Mouse (Mus musculus): Measurements from ENCODE around the gene Kcna5. TPM values are rescaled to one million over a fixed set of nuclear protein-coding genes. Genes with fewer than 3 reads are reported as not detected.
A peak's percentile ranks its signal among the peaks of the same experiment; 100 is the strongest.

Gene Kcna5
- polyA plus RNA-seq, 1 experiment from 2014 or later = 10.5 TPM

DNA sequence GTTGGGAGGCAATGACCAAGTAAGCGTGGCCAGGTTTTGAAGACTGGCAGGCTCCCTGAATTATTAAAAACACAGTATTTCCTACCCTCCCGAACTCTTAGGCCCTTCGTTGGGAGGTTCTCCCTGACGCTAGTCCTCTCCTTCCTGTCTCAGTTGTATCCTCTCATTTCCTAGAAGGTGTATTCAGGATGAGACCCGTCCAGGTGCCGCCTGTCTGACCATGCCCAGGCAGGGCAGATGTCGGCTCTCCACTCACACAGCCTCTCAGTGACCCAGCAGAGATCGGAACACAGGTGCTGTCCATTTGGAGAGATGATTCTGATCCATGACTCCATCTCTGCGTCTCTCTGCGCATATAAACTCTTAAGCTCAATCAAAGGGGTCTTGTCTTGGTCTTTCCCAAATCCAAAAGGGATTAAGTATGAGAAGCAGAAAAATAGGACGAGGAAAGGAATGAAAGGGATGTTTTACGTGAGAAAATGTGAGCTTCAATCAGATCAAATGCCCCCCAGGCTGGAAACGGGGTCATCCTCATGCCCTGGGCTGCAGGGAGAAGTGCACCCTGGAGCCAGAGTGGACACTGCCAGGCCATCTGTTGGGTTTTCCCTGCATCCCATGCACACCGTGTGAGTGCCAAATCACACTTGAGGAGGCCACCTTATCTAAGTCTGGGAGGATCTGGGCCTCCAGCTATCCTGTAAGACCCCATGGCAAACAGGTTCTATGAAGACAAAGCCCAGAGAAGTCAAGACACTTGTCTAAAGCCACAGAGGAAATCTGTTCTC is 33.0 kb upstream of the Kcna5 start:
- DNase-seq (ENCODE audit: low spot score) = no peak
- WGBS = 89% methylated on average over 14 of the region's 14 CpGs
- no peak overlapping the region for H3K27ac ChIP-seq (ENCODE audit: low read depth)
- no peaks in the 10 kb centered on the region for H3K36me3 ChIP-seq (ENCODE audit: control insufficient read depth, insufficient read depth, low read length)
- H3K4me2 ChIP-seq (ENCODE audit: low read length) = no peak overlapping the region
- H3K9ac ChIP-seq (ENCODE audit: low read length) = no peak overlapping the region
- no peaks in the 10 kb centered on the region for H3K27me3 ChIP-seq (replicated peaks; ENCODE audit: control insufficient read depth, insufficient read depth, low read length)
- H3K4me3 ChIP-seq (ENCODE audit: low read depth, low read length) = no peak overlapping the region
- ATAC-seq (replicated peaks; ENCODE audit: low FRiP score, low TSS enrichment, low read depth) = no peak
- no peaks in the 10 kb centered on the region for H3K9me3 ChIP-seq (ENCODE audit: control insufficient read depth, low read length)
- H3K4me1 ChIP-seq (replicated peaks; ENCODE audit: control insufficient read depth, insufficient read depth, low read length) = no peaks in the 10 kb centered on the region

DNA sequence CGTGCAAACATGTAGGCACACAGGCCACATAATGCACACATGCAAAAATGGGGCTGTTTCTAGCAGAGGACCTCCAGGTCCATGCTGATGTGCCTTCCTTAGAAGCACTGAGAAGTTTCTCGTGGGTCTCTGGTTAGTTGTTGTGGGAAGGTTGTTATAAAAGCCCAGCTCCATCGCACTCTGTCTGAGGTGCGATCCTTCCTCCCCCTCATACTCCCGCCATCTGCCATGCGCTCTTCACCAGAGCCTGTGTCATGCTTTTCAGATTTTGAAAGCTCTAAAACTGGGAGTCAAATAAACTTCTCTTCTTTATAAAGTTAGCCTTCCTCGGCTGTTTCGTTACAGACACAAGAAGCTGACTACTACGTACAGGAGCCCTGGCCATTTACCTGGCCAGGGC is 32.1 kb upstream of the Kcna5 start:
- Histone ChIP-seq H3K27ac (ENCODE audit: low read depth) (no peak overlapping the region), H3K4me2 (ENCODE audit: low read length) (no peak overlapping the region)
- WGBS = 93% methylated on average over 9 of the region's 9 CpGs

DNA sequence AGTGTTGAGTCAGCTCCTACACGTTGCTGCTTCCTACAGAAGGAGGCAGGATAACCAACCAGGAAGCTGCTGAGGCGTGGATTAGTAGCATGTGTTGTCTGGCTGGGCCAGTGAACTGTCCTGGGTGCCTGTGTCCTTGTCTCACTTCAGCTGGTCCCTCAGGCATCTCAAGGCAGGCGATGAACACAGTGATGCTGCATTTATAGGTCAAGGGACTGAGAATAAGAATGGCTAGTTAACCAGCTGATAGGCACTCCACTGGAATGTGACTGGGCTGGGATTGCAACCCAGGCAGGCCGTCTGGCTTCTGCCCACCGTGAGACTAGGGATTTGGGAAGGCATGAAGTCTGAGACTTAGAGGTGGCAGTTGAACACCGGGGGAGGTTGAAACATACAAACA is 29.2 kb upstream of the Kcna5 start:
- Histone ChIP-seq H3K27ac (ENCODE audit: low read depth) (no peak overlapping the region), H3K9me3 (ENCODE audit: control insufficient read depth, low read length) (no peaks in the 10 kb centered on the region), H3K27me3 (replicated peaks; ENCODE audit: control insufficient read depth, insufficient read depth, low read length) (no peaks in the 10 kb centered on the region), H3K4me1 (replicated peaks; ENCODE audit: control insufficient read depth, insufficient read depth, low read length) (0 out of 2 replicates have a peak, but pooled peaks cover 6% of the 10 kb centered on the region), H3K9ac (ENCODE audit: low read length) (no peak overlapping the region), H3K4me2 (ENCODE audit: low read length) (no peak overlapping the region), H3K4me3 (ENCODE audit: low read depth, low read length) (no peak overlapping the region), H3K36me3 (ENCODE audit: control insufficient read depth, insufficient read depth, low read length) (no peaks in the 10 kb centered on the region)
- WGBS = 61% methylated on average over 6 of the region's 6 CpGs
- ATAC-seq (replicated peaks; ENCODE audit: low FRiP score, low TSS enrichment, low read depth) (0 out of 2 replicates have a peak, but pooled peaks have one; percentile 25), DNase-seq (ENCODE audit: low spot score) (no peak)

More for the DNA sequence above, 32.1 kb upstream of the Kcna5 start:
- H3K4me3 ChIP-seq (ENCODE audit: low read depth, low read length) = no peak overlapping the region
- DNase-seq (ENCODE audit: low spot score) (no peak), ATAC-seq (replicated peaks; ENCODE audit: low FRiP score, low TSS enrichment, low read depth) (no peak)
- H3K4me1 ChIP-seq (replicated peaks; ENCODE audit: control insufficient read depth, insufficient read depth, low read length) = no peaks in the 10 kb centered on the region
- H3K9me3 ChIP-seq (ENCODE audit: control insufficient read depth, low read length) = no peaks in the 10 kb centered on the region
- H3K36me3 ChIP-seq (ENCODE audit: control insufficient read depth, insufficient read depth, low read length) = no peaks in the 10 kb centered on the region
- no peak overlapping the region for H3K9ac ChIP-seq (ENCODE audit: low read length)
- H3K27me3 ChIP-seq (replicated peaks; ENCODE audit: control insufficient read depth, insufficient read depth, low read length) = no peaks in the 10 kb centered on the region

DNA sequence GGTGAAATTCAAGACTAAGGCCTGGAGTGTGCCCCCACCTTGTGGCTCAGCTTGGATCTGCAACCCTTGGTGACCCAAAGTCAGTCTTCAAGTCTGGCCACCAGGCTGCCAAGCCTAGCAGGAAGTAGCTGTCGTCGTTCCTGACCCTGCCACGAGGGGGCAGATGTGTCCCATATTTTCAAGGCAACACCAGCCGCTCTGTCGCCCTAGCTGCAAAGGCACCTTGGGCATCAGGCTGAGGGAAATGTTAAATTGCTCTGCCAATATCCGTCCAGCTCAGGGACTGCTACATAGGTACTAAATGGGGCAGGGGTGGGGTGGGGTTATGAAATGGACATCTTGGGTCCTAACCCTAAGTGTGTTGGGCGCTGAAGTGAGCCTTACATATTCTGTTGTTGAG is 28.7 kb upstream of the Kcna5 start:
- peak; percentile 21; the same call in 1 of the 2 replicates for ATAC-seq (replicated peaks; ENCODE audit: low FRiP score, low TSS enrichment, low read depth)
- 0 out of 2 replicates have a peak, but pooled peaks cover 6% of the 10 kb centered on the region for H3K4me1 ChIP-seq (replicated peaks; ENCODE audit: control insufficient read depth, insufficient read depth, low read length)
- WGBS = 17% methylated on average over 7 of the region's 7 CpGs

DNA sequence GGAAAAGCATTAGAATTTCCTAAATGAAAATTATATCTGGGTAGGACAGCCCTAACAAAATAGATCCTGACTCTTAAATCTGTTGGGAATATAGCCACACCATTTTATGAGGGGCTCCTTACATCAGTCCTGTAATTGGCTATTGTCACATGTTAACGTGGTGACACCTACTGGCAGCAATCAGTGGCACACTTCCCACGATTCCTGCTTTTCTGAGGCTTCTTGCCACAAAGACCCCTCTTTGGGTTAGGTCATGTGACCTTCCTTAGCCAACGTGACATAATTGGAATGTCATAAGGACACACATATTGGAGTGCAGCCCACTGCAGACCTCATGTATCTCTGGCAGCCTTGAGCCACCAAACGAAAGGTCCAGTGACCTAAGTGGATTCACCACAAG is 26.5 kb upstream of the Kcna5 start:
- Histone ChIP-seq H3K27ac (ENCODE audit: low read depth) (no peak overlapping the region), H3K4me2 (ENCODE audit: low read length) (no peak overlapping the region), H3K4me1 (replicated peaks; ENCODE audit: control insufficient read depth, insufficient read depth, low read length) (0 out of 2 replicates have a peak, but pooled peaks cover 6% of the 10 kb centered on the region), H3K9ac (ENCODE audit: low read length) (no peak overlapping the region), H3K4me3 (ENCODE audit: low read depth, low read length) (no peak overlapping the region), H3K36me3 (ENCODE audit: control insufficient read depth, insufficient read depth, low read length) (no peaks in the 10 kb centered on the region), H3K27me3 (replicated peaks; ENCODE audit: control insufficient read depth, insufficient read depth, low read length) (no peaks in the 10 kb centered on the region), H3K9me3 (ENCODE audit: control insufficient read depth, low read length) (no peaks in the 10 kb centered on the region)
- ATAC-seq (replicated peaks; ENCODE audit: low FRiP score, low TSS enrichment, low read depth) (no peak), DNase-seq (ENCODE audit: low spot score) (no peak)
- WGBS = 27% methylated on average over 4 of the region's 4 CpGs

More for the DNA sequence above, 28.7 kb upstream of the Kcna5 start:
- no peak overlapping the region for H3K4me3 ChIP-seq (ENCODE audit: low read depth, low read length)
- H3K9ac ChIP-seq (ENCODE audit: low read length) = no peak overlapping the region
- no peaks in the 10 kb centered on the region for H3K36me3 ChIP-seq (ENCODE audit: control insufficient read depth, insufficient read depth, low read length)
- H3K27ac ChIP-seq (ENCODE audit: low read depth) = no peak overlapping the region
- DNase-seq (ENCODE audit: low spot score) = peak; percentile 94
- H3K9me3 ChIP-seq (ENCODE audit: control insufficient read depth, low read length) = no peaks in the 10 kb centered on the region
- H3K4me2 ChIP-seq (ENCODE audit: low read length) = no peak overlapping the region
- no peaks in the 10 kb centered on the region for H3K27me3 ChIP-seq (replicated peaks; ENCODE audit: control insufficient read depth, insufficient read depth, low read length)

DNA sequence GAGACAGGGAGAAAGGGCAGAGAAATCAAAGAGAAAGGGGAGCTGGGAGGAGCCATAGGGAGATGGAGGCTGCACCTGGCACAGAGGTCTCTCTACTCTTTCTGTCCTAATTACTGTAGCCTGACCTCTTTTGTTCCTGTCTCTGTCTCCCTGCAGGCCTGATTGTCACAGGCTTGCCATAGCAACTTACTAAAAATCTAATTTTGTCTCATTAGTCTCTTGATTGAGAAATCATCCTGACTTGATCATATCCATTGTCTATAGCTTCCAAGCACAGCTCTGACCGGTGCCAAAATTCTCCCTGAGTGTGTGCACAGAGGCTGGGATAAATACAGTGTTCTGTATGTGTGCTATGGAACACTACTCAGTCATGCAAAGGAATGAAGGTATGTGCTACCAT is 25.5 kb upstream of the Kcna5 start:
- no peak overlapping the region for H3K27ac ChIP-seq (ENCODE audit: low read depth)
- H3K4me1 ChIP-seq (replicated peaks; ENCODE audit: control insufficient read depth, insufficient read depth, low read length) = 0 out of 2 replicates have a peak, but pooled peaks cover 6% of the 10 kb centered on the region
- no peaks in the 10 kb centered on the region for H3K27me3 ChIP-seq (replicated peaks; ENCODE audit: control insufficient read depth, insufficient read depth, low read length)
- H3K36me3 ChIP-seq (ENCODE audit: control insufficient read depth, insufficient read depth, low read length) = no peaks in the 10 kb centered on the region
- no peaks in the 10 kb centered on the region for H3K9me3 ChIP-seq (ENCODE audit: control insufficient read depth, low read length)
- DNase-seq (ENCODE audit: low spot score) (no peak), ATAC-seq (replicated peaks; ENCODE audit: low FRiP score, low TSS enrichment, low read depth) (no peak)
- H3K4me3 ChIP-seq (ENCODE audit: low read depth, low read length) = no peak overlapping the region
- no peak overlapping the region for H3K9ac ChIP-seq (ENCODE audit: low read length)
- no peak overlapping the region for H3K4me2 ChIP-seq (ENCODE audit: low read length)
- 90% methylated on average over 1 of the region's 1 CpGs for WGBS

DNA sequence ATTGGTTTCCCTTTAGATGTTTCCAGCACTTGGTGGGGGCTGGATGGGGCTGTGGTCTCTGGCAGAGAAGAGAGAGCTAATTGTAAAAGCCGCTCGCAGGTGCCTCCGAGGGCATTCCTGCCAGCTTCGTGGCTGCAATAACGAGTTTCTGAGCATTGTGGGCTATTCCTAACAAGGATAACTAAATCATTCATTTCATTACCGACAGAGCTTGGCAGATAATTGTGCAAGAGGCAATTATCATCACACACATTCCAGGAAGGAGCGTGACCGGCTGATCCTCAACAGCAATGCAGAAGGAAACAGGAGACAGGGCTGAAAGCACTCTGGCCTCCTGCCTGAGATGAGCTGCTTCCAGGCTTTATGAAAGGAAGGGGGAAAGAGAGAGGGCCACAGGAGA is 24.8 kb upstream of the Kcna5 start:
- H3K36me3 ChIP-seq (ENCODE audit: control insufficient read depth, insufficient read depth, low read length) = no peaks in the 10 kb centered on the region
- no peak overlapping the region for H3K4me3 ChIP-seq (ENCODE audit: low read depth, low read length)
- H3K27me3 ChIP-seq (replicated peaks; ENCODE audit: control insufficient read depth, insufficient read depth, low read length) = no peaks in the 10 kb centered on the region
- 0 out of 2 replicates have a peak, but pooled peaks cover 6% of the 10 kb centered on the region for H3K4me1 ChIP-seq (replicated peaks; ENCODE audit: control insufficient read depth, insufficient read depth, low read length)
- DNase-seq (ENCODE audit: low spot score) (no peak), ATAC-seq (replicated peaks; ENCODE audit: low FRiP score, low TSS enrichment, low read depth) (no peak)
- H3K27ac ChIP-seq (ENCODE audit: low read depth) = no peak overlapping the region
- H3K9ac ChIP-seq (ENCODE audit: low read length) = no peak overlapping the region
- 51% methylated on average over 8 of the region's 8 CpGs for WGBS
- H3K4me2 ChIP-seq (ENCODE audit: low read length) = no peak overlapping the region
- no peaks in the 10 kb centered on the region for H3K9me3 ChIP-seq (ENCODE audit: control insufficient read depth, low read length)

DNA sequence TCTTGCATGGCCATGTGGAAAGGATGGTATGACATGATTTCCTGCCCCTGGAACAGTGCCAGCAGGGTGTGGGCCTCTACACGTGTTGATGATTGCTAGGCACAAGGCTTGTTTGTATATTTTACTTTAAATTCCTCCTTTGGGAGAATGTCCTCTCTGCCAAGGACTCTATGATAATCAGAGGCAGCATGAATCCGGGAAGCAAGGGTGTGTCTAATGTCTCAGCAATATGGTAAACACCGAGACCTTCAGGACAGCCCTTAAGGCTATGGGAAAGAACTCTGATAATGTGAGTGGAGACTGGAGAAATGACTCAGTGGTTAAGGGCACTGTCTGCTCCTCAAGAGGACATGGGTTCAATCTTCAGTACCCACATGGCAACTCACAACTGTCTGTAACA is 23.1 kb upstream of the Kcna5 start:
- Histone ChIP-seq H3K4me2 (ENCODE audit: low read length) (no peak overlapping the region), H3K27ac (ENCODE audit: low read depth) (no peak overlapping the region), H3K9me3 (ENCODE audit: control insufficient read depth, low read length) (no peaks in the 10 kb centered on the region), H3K9ac (ENCODE audit: low read length) (no peak overlapping the region), H3K4me3 (ENCODE audit: low read depth, low read length) (no peak overlapping the region), H3K36me3 (ENCODE audit: control insufficient read depth, insufficient read depth, low read length) (no peaks in the 10 kb centered on the region), H3K4me1 (replicated peaks; ENCODE audit: control insufficient read depth, insufficient read depth, low read length) (0 out of 2 replicates have a peak, but pooled peaks cover 6% of the 10 kb centered on the region), H3K27me3 (replicated peaks; ENCODE audit: control insufficient read depth, insufficient read depth, low read length) (peaks cover 1% of the 10 kb centered on the region; the same call in 1 of the 2 replicates)
- DNase-seq (ENCODE audit: low spot score) (no peak), ATAC-seq (replicated peaks; ENCODE audit: low FRiP score, low TSS enrichment, low read depth) (no peak)
- WGBS = 64% methylated on average over 3 of the region's 3 CpGs

DNA sequence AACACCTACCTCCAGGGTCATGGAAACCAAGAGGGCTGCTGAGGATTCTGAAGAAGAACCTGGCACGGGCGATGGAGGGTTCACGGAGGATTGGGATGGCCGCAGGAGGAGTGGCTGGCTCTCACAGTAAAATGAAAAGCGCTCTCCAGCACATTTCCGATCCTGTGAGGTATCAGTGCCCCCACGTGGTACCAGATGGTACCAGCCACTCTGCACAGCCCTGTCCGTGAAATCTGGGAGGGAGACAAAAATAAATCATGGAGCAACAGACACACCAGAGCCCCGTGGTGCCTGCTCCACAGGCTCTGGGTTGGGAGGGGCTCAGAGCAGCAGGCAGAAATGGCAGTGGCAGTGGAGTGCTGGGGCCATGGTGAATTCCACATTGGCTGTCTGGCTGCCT is 18.6 kb upstream of the Kcna5 start:
- H3K4me2 ChIP-seq (ENCODE audit: low read length) = no peak overlapping the region
- H3K36me3 ChIP-seq (ENCODE audit: control insufficient read depth, insufficient read depth, low read length) = no peaks in the 10 kb centered on the region
- H3K4me3 ChIP-seq (ENCODE audit: low read depth, low read length) = no peak overlapping the region
- H3K9me3 ChIP-seq (ENCODE audit: control insufficient read depth, low read length) = no peaks in the 10 kb centered on the region
- DNase-seq (ENCODE audit: low spot score) = peak; percentile 69
- peak; percentile 47; the same call in 1 of the 2 replicates for ATAC-seq (replicated peaks; ENCODE audit: low FRiP score, low TSS enrichment, low read depth)
- no peak overlapping the region for H3K9ac ChIP-seq (ENCODE audit: low read length)
- H3K4me1 ChIP-seq (replicated peaks; ENCODE audit: control insufficient read depth, insufficient read depth, low read length) = no peaks in the 10 kb centered on the region
- no peak overlapping the region for H3K27ac ChIP-seq (ENCODE audit: low read depth)
- 27% methylated on average over 9 of the region's 9 CpGs for WGBS
- peaks cover 6% of the 10 kb centered on the region; the same call in 1 of the 2 replicates for H3K27me3 ChIP-seq (replicated peaks; ENCODE audit: control insufficient read depth, insufficient read depth, low read length)
